Mouse (Mus musculus) E14TG2a.4 (cell line): ENCODE results near the gene Cyb5b.

Experiments
- CTCF ChIP-seq: conservative IDR thresholded peaks from 2 replicates; pipeline ENCODE4 v1.5.1; 2014; ENCODE audit warnings: low read length
- NANOG ChIP-seq: IDR thresholded peaks from 2 replicates; pipeline ENCODE4 v1.6.1; 2014; ENCODE audit warnings: borderline replicate concordance, low read length, mixed read lengths
- POU5F1 ChIP-seq: IDR thresholded peaks from 2 replicates; pipeline ENCODE4 v1.6.1; 2014; ENCODE audit warnings: low read length, borderline replicate concordance

- TF ChIP-seq CTCF (no peak), NANOG (no peak), POU5F1 (no peak)
Measured at GRCm38 (mm10) chr8:107227011-107227626, 76.7 kb downstream of the Cyb5b start.
